Mouse (Mus musculus) bone marrow, adult 2 months (tissue): ENCODE results near the gene Gm49353. TPM values are rescaled to one million over a fixed set of nuclear protein-coding genes. Genes with fewer than 3 reads are reported as not detected.

Experiments
- H3K27ac ChIP-seq: fragments of 200-500 bp; 2 replicates; pipeline ENCODE4 v1.5.1; 2012; ENCODE audit warnings: low read depth, mild to moderate bottlenecking, control low read depth, inconsistent platforms, low read length; ENCODE audit not compliant: control insufficient read depth, poor library complexity, insufficient read depth
- H3K4me1 ChIP-seq: fragments of 200-500 bp; 2 replicates; pipeline ENCODE4 v1.6.1; 2011; ENCODE audit warnings: low read length; ENCODE audit not compliant: control insufficient read depth, insufficient read depth
- H3K4me3 ChIP-seq: fragments of 200-500 bp; replicated peaks from 2 replicates; pipeline ENCODE3; 2011; ENCODE audit warnings: mild to moderate bottlenecking, low read depth, low read length, control low read depth; ENCODE audit not compliant: control insufficient read depth
- CTCF ChIP-seq: fragments of 200-500 bp; IDR thresholded peaks from 2 replicates; pipeline ENCODE4 v1.5.1; 2011; ENCODE audit warnings: low read length, control low read depth; ENCODE audit not compliant: control insufficient read depth, insufficient read depth
- POLR2A ChIP-seq: fragments of 200-500 bp; IDR thresholded peaks from 2 replicates; pipeline ENCODE4 v1.6.1; 2011; ENCODE audit warnings: low read depth, mild to moderate bottlenecking, control low read depth, low read length, borderline replicate concordance; ENCODE audit not compliant: control insufficient read depth
- WGBS: fragments of 180-500 bp; shearing (Covaris S2); methylation state at CpG from one replicate; pipeline ENCODE4 v1.1.7; 2018; 5-methylcytosine and 5-hydroxymethylcytosine counted together
- polyA plus RNA-seq: library from polyadenylated mRNA; stranded (reverse); fragments of >200 nt; gene quantifications from 2 replicates; pipeline ENCODE4 v1.2.4, GENCODE M21; 2011; ENCODE audit warnings: low replicate concordance; ENCODE audit not compliant: missing spikeins, insufficient read depth, insufficient read length

Gm49353 gene
- polyA plus RNA-seq: 3.6 and 4.6 TPM in 2 replicates

DNA sequence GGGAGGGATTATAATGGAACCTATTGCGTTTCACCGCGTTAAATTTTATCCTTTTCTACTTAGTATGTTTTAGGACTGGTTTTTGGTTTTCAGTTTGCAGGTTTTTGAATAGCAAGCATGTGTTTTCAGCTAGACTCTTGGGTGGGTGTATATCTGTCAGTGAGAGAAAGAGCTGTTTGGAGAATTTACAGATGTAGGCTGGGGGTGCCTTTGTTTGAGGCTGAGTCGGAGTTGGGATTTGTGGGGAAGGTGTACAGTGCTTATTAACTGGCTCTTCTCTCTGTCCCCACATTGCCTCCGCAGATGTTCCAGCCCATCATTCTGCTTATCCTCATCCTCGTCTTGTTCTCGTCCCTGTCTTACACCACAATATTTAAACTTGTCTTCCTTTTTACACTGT, at the start of gene Gm49353:
Gm49353 (plus strand) TSS at position 313 of the 400 bp plus-strand sequence.
- no peak within 1 kb of the TSS for H3K27ac ChIP-seq
- no peaks in the 10 kb centered on the region for H3K4me1 ChIP-seq
- no peak within 1 kb of the TSS for H3K4me3 ChIP-seq
- WGBS: 86% methylated on average over 7 of the region's 7 CpGs
- TF ChIP-seq POLR2A (no peak), CTCF (no peak)

DNA sequence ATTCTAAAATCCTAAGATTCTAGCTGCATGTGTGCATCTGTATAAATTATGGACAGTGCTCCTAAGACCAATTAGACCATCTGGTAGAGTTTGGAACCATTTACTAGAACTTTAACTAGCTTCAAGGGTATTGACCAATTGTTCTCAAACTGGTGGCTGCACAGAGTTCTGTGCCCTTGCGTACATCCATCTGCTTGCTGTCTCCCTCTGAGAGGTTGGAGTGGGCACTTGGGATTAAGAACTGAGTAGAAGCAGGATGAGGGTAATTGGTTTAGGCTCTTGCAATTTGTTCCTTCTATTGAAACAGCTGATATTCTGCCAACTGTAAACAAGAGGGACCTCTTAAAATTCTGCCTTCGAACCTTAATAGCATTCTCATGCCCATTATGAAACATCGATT, 43.5 kb upstream of the Gm49353 start:
- Histone ChIP-seq H3K4me1 (no peaks in the 10 kb centered on the region), H3K4me3 (no peak overlapping the region), H3K27ac (no peak overlapping the region)
- TF ChIP-seq CTCF (no peak), POLR2A (no peak)
- WGBS: 82% methylated on average over 3 of the region's 3 CpGs

DNA sequence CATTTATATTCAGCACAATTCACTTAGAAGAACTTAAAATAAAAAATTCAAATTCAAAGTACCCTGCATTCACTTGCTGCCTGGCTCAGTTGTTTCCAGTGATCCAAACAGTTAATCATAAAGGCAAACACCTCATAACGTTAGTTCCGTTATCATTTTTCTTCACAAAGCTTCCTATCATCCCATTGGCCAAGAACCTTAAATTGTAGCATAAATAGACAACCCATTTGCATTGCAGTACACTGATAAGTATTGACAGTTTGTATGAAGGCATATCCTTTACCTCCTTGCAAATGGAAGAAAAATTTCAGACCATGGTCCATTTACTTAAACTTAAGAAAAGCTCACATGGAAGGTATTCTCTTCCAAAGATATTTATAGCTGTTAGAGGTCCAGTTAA, 37.1 kb upstream of the Gm49353 start:
- H3K4me3 ChIP-seq: no peak overlapping the region
- no peak for TF ChIP-seq CTCF
- TF ChIP-seq POLR2A: no peak
- H3K4me1 ChIP-seq: no peaks in the 10 kb centered on the region
- 72% methylated on average over 2 of the region's 2 CpGs for WGBS
- no peak overlapping the region for H3K27ac ChIP-seq

DNA sequence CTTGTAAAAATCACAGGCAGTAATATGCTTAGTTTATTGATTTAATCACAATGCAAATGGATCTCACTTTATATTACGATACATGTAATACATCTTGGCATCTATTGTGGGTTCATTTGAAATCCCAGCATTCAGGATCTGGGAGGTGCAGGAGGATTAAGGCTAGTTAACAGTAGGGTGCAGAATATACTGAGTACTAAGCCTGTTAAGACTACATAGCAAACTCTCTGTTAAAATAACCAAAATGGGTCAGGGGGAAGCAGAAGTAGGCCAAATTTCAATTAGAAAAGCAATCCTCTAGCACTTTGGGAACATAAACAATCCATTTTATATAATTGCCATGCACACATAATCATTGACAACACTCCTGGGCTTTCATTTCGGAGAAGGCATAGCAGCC, 25.0 kb upstream of the Gm49353 start:
- WGBS: 68% methylated on average over 2 of the region's 2 CpGs
- Histone ChIP-seq H3K4me3 (no peak overlapping the region), H3K4me1 (no peaks in the 10 kb centered on the region), H3K27ac (no peak overlapping the region)
- TF ChIP-seq POLR2A (no peak), CTCF (no peak)

DNA sequence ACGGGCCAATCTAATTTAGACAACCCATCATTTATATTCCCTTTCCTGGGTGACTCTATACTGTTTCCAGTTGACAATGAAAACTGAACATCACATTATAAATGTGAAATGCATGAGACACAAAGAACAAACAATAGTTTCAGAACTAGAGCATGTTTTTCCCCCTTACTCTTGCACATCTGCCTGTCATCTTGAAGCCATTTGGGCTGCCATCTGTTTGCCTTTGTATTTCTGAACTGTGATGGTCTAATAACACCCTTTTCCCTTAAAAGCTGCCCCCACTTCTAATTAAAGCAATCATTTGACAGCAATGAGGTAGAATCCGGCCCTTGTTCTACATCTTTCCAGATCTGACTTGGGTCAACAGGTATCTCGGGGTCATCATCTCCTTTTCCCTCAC, 23.1 kb upstream of the Gm49353 start:
- TF ChIP-seq POLR2A (no peak), CTCF (no peak)
- Histone ChIP-seq H3K4me3 (no peak overlapping the region), H3K4me1 (no peaks in the 10 kb centered on the region), H3K27ac (no peak overlapping the region)
- WGBS: 72% methylated on average over 3 of the region's 3 CpGs

DNA sequence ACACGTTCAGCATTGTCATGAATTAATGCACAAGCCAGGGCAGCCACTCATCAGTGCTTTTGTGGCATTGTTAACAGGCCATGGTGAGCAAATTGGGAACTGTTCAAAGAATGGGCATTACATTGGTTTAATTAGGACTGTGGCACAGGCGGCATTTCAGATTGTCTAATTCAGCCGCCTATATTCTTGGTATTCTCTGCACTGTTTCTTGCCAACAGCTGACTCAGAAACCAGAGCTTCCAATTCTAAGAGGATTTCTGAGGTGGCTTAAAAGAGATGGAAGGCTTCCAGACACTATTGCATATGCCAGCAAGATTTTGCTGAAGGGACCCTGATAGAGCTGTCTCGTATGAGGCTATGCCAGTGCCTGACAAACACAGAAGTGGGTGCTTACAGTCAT, 21.9 kb upstream of the Gm49353 start:
- no peak for TF ChIP-seq CTCF
- no peak for TF ChIP-seq POLR2A
- Histone ChIP-seq H3K4me1 (no peaks in the 10 kb centered on the region), H3K27ac (no peak overlapping the region), H3K4me3 (no peak overlapping the region)
- 80% methylated on average over 4 of the region's 4 CpGs for WGBS

DNA sequence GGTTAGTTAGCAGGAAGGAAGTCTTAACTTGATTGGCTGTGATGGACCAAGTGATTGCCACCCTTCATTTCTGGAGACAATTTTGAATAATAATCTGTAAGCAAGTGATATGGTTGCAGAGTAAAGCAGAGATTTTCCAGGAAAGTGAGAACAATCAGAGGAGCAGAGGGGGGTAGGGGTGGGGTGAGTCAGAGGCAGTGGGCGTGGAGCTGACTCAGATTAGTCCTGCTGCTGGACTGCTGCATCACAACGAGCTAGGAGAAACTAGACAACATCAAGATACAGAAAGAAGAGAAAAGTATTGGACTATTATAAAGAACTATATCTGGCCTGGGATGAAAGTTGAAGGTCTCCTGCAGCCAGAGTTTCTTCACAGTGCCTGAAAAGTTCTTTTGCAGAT, 20.8 kb upstream of the Gm49353 start:
- TF ChIP-seq CTCF (no peak), POLR2A (no peak)
- H3K4me3 ChIP-seq: no peak overlapping the region
- WGBS: 26% methylated on average over 2 of the region's 2 CpGs

DNA sequence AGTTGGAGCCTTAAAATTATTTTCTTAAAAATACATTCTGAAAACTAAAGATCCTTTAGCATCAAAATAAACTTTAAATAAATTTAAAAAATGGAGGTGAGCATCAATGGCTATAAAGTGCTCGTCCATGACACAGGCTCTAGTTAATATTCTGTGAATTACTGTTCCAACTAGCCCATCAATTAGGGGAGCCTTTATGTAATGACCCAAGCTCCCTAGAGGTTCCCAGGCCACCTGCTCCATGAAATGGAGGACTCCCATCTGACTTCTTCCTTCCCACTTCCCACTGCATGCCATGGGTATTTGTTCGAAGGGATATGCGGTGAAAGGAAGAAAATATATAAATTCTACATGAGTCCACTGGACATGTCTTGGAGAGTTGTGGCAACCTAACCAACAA, 18.5 kb upstream of the Gm49353 start:
- no peak for TF ChIP-seq POLR2A
- TF ChIP-seq CTCF: no peak
- no peak overlapping the region for H3K27ac ChIP-seq
- H3K4me1 ChIP-seq: no peaks in the 10 kb centered on the region
- WGBS: 69% methylated on average over 3 of the region's 3 CpGs
- H3K4me3 ChIP-seq: no peak overlapping the region

More for the DNA sequence above, 20.8 kb upstream of the Gm49353 start:
- H3K4me1 ChIP-seq: no peaks in the 10 kb centered on the region
- no peak overlapping the region for H3K27ac ChIP-seq

DNA sequence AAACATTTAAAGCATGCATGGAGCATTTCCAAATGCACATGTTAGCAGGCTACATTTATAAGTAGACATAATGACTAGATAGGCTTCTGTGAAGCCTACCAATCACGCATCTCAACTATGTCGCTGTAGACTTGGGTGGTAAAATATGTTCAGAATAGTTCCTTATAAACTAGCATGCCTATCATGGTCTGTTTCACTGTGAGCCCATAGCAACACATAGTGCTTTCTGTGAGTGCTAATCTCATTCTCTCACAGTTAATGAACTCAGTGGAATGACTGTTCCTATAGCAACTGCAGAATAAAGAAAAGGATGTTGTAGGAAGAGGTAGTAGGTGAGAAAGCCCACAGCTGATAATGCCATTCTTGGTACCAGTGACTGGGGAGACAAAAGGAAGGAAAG, 17.7 kb upstream of the Gm49353 start:
- WGBS: 82% methylated on average over 2 of the region's 2 CpGs
- H3K27ac ChIP-seq: no peak overlapping the region
- H3K4me1 ChIP-seq: no peaks in the 10 kb centered on the region
- H3K4me3 ChIP-seq: no peak overlapping the region
- TF ChIP-seq POLR2A (no peak), CTCF (no peak)

DNA sequence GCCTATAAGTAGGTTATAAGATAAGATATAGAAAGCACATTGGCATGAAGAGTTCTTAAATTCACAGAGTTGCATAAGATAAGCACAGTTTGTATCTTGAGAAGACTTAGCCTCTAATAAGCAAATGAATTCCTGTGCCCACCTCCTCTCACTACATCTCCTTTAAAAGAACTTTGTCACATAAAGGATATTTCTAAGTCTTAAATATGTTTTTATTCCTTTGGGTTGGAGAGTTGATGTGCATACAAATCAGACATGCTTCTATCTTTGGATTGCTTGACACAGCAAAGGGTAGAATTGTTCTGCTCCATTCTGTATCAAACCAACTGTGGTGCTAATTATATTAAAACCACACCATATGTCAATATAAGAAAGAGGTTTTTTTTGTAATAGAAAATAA, 5.0 kb upstream of the Gm49353 start:
- Histone ChIP-seq H3K4me3 (no peak overlapping the region), H3K27ac (no peak overlapping the region), H3K4me1 (no peaks in the 10 kb centered on the region)
- TF ChIP-seq POLR2A (no peak), CTCF (no peak)
